ENCODE assay signal across 11 mouse cellular contexts in the genomic region with DNA sequence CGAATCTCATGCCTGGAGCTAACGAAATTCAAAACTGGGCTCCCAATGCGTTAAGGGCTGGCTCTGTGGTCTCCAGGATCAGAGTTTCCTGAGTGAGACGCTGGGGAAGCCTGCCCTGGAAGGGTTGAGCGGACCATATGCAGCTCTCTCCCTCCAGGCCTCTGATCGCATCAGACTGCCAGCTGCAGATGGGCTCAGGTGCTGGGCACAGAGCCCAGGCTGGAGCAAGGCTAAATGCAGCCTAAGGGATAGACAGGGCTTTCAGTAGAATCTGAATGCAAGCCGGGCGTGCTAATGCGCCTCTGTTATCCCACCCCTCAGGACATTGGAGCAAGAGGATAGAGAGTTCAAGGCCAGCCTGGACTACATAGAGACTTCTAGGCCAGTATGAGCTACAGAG. TPM values are rescaled to one million over a fixed set of nuclear protein-coding genes. Genes with fewer than 3 reads are reported as not detected.
DNase-seq lines count a peak whose midpoint lies in the region; ATAC-seq lines count a peak whose summit lies in the region.
"Had no signal": no experiment of that assay in that cellular context is flagged by ENCODE, and none has a peak within 500 bp of the region (broad histone marks: within the 10 kb centered on the region; RNA-seq: fewer than 3 reads in every experiment).

No protein-coding gene starts in this region.

- H3K27me3 ChIP-seq in heart, embryonic 16.5 days (ENCODE audit: control insufficient read depth, insufficient read depth, low read length), result no peaks in the 10 kb centered on the region
- no peaks in the 10 kb centered on the region; the same call in 1 of the 2 replicates for H3K27me3 ChIP-seq in heart, embryonic 12.5 days (replicated peaks)
- H3K27me3 ChIP-seq in hindbrain, embryonic 16.5 days (replicated peaks; ENCODE audit: control insufficient read depth, insufficient read depth, low read length), result no peaks in the 10 kb centered on the region

- DNase-seq in adrenal gland, postnatal 14 days, result peak; percentile 49
- DNase-seq in cerebellum, adult 9-10 months, result peak; percentile 78
- DNase-seq in spleen, postnatal 10 days (ENCODE audit: low spot score in 2 of 2), result no peak
- DNase-seq in thymus, postnatal 14 days, result no peak
- DNase-seq in B cell, adult 2 months, result no peak

- H3K4me3 ChIP-seq in heart, embryonic 16.5 days (ENCODE audit: low read length), result no peak overlapping the region
- H3K4me3 ChIP-seq in heart, embryonic 12.5 days, result no peak overlapping the region
- no peak overlapping the region for H3K4me3 ChIP-seq in hindbrain, embryonic 16.5 days (ENCODE audit: low read length)

- H3K9me3 ChIP-seq in heart, embryonic 16.5 days (replicated peaks; ENCODE audit: control insufficient read depth, low read length), result no peaks in the 10 kb centered on the region
- no peaks in the 10 kb centered on the region for H3K9me3 ChIP-seq in heart, embryonic 12.5 days (replicated peaks)
- no peaks in the 10 kb centered on the region for H3K9me3 ChIP-seq in hindbrain, embryonic 16.5 days (ENCODE audit: control insufficient read depth, low read length)

- WGBS in heart, embryonic 16.5 days, result 71% methylated on average over 9 of the region's 9 CpGs
- WGBS in heart, embryonic 12.5 days, result 68% methylated on average over 9 of the region's 9 CpGs
- 40% methylated on average over 9 of the region's 9 CpGs for WGBS in hindbrain, embryonic 16.5 days

- peaks cover 13% of the 10 kb centered on the region for H3K4me1 ChIP-seq in heart, embryonic 16.5 days (ENCODE audit: control insufficient read depth, insufficient read depth, low read length)
- peaks cover 25% of the 10 kb centered on the region for H3K4me1 ChIP-seq in heart, embryonic 12.5 days (replicated peaks)
- peaks cover 18% of the 10 kb centered on the region for H3K4me1 ChIP-seq in hindbrain, embryonic 16.5 days (ENCODE audit: control insufficient read depth, insufficient read depth, low read depth, low read length)

- no peaks in the 10 kb centered on the region for H3K36me3 ChIP-seq in heart, embryonic 16.5 days (ENCODE audit: control insufficient read depth, insufficient read depth)
- no peaks in the 10 kb centered on the region for H3K36me3 ChIP-seq in heart, embryonic 12.5 days
- H3K36me3 ChIP-seq in hindbrain, embryonic 16.5 days (ENCODE audit: control insufficient read depth, insufficient read depth, low read length), result no peaks in the 10 kb centered on the region

- H3K27ac ChIP-seq in heart, embryonic 16.5 days (ENCODE audit: low read length), result peak overlapping the region; percentile 1; the same call in 1 of the 2 replicates
- no peak overlapping the region for H3K27ac ChIP-seq in heart, embryonic 12.5 days (ENCODE audit: poor library complexity, severe bottlenecking)
- peak overlapping the region; percentile 44 for H3K27ac ChIP-seq in hindbrain, embryonic 16.5 days (ENCODE audit: low read depth, low read length)
- H3K27ac ChIP-seq: macrophage had no signal

- no peak overlapping the region for H3K9ac ChIP-seq in heart, embryonic 16.5 days (ENCODE audit: low read length)
- H3K9ac ChIP-seq in heart, embryonic 12.5 days, result no peak overlapping the region
- no peak overlapping the region for H3K9ac ChIP-seq in hindbrain, embryonic 16.5 days (ENCODE audit: low read depth, low read length)

- no peak for ATAC-seq in heart, embryonic 16.5 days (replicated peaks; ENCODE audit: extremely low read depth, insufficient read depth, low FRiP score)
- ATAC-seq in heart, embryonic 12.5 days (ENCODE audit: insufficient number of reproducible peaks, low FRiP score), result no peak
- peak; percentile 80 for ATAC-seq in hindbrain, embryonic 16.5 days

- H3K4me2 ChIP-seq in heart, embryonic 16.5 days (ENCODE audit: low read depth, low read length), result no peak overlapping the region
- H3K4me2 ChIP-seq in heart, embryonic 12.5 days, result no peak overlapping the region
- no peak overlapping the region for H3K4me2 ChIP-seq in hindbrain, embryonic 16.5 days (ENCODE audit: low read length)

RNA-seq across cellular contexts. Expression of gene Calm2, which starts 31.8 kb away (rescaled TPM):
- 540 and 580 TPM in 2 replicates for polyA plus RNA-seq in heart, embryonic 16.5 days (2015; fragmentation: Nextera tagmentation; extraction: Ambion mirVana)
- 619 and 647 TPM in 2 replicates for polyA plus RNA-seq in heart, embryonic 12.5 days (2016; fragmentation: Nextera tagmentation; extraction: Ambion mirVana)
- total RNA-seq in adrenal gland, postnatal 14 days (2021), result 430 and 435 TPM in 2 replicates
- 2,782 and 3,155 TPM in 2 replicates for polyA plus RNA-seq in hindbrain, embryonic 16.5 days (2015; fragmentation: Nextera tagmentation; extraction: Ambion mirVana)

RNA-seq across cellular contexts. Expression of gene Stpg4, which starts 51.0 kb away (rescaled TPM):
- polyA plus RNA-seq in heart, embryonic 16.5 days (2015; fragmentation: Nextera tagmentation; extraction: Ambion mirVana), result not detected in 2 replicates
- not detected in 2 replicates for polyA plus RNA-seq in heart, embryonic 12.5 days (2016; fragmentation: Nextera tagmentation; extraction: Ambion mirVana)
- total RNA-seq in adrenal gland, postnatal 14 days (2021), result not detected in 2 replicates
- polyA plus RNA-seq in hindbrain, embryonic 16.5 days (2015; fragmentation: Nextera tagmentation; extraction: Ambion mirVana), result 0.19 TPM in 1 of 2 replicates, not detected in the other
- total RNA-seq: ES-E14; heart, postnatal 14 days had no signal
- polyA plus RNA-seq: macrophage had no signal

Comparison
In these comparisons a context has a peak if more than half of its experiments do, and no peak if none do; other contexts are left out.
1. DNase-seq: peak in adrenal gland, postnatal 14 days (single experiment) and cerebellum, adult 9-10 months (single experiment); none in spleen, postnatal 10 days (0 of 2), thymus, postnatal 14 days (single experiment) and B cell, adult 2 months (0 of 2).